Mouse (Mus musculus) erythroblast, embryonic 14.5 days (primary cell): ENCODE data around the gene Plagl2. TPM values are rescaled to one million over a fixed set of nuclear protein-coding genes. Genes with fewer than 3 reads are reported as not detected.

Experiments used
- H3K27me3 ChIP-seq: 2 replicates; pipeline ENCODE4 v1.6.1; 2012; ENCODE audit warnings: inconsistent platforms; ENCODE audit not compliant: control insufficient read depth
- H3K36me3 ChIP-seq: 2 replicates; pipeline ENCODE4 v1.6.1; 2012; ENCODE audit warnings: mild to moderate bottlenecking, inconsistent platforms; ENCODE audit not compliant: control insufficient read depth
- H3K4me1 ChIP-seq: 2 replicates; pipeline ENCODE4 v1.6.1; 2012; ENCODE audit warnings: inconsistent platforms; ENCODE audit not compliant: control insufficient read depth
- H3K4me3 ChIP-seq: replicated peaks from 2 replicates; pipeline ENCODE3; 2012; ENCODE audit warnings: moderate library complexity, mild to moderate bottlenecking, inconsistent platforms
- H3K9me3 ChIP-seq: 2 replicates; pipeline ENCODE4 v1.6.1; 2012; ENCODE audit warnings: low read length, inconsistent platforms, mixed read lengths; ENCODE audit not compliant: control insufficient read depth
- GATA1 ChIP-seq: IDR thresholded peaks from 2 replicates; pipeline ENCODE4 v1.6.1; 2012; ENCODE audit warnings: low read length, inconsistent platforms, mixed read lengths
- TAL1 ChIP-seq: IDR thresholded peaks from 3 replicates; pipeline ENCODE4 v1.6.1; 2012; ENCODE audit warnings: low read length, inconsistent platforms, mixed read lengths
- polyA plus RNA-seq: library from polyadenylated mRNA; stranded (reverse); fragments of >175 nt; gene quantifications from 2 replicates; pipeline ENCODE4 v1.2.3, GENCODE M21; 2012

The Plagl2 gene
- polyA plus RNA-seq, 1 experiment: 2.2 TPM

GRCm38 (mm10) chr2:153222130-153222529 lies 19.1 kb downstream of the Plagl2 start:
- Histone ChIP-seq H3K4me3 (peak overlapping the region; percentile 52), H3K9me3 (no peaks in the 10 kb centered on the region), H3K27me3 (no peaks in the 10 kb centered on the region), H3K36me3 (peaks cover 46% of the 10 kb centered on the region), H3K4me1 (peaks cover 88% of the 10 kb centered on the region)
- TF ChIP-seq TAL1: no peak
- TF ChIP-seq GATA1: no peak

- Histone ChIP-seq H3K27me3 (no peaks in the 10 kb centered on the region), H3K36me3 (peaks cover 41% of the 10 kb centered on the region), H3K4me3 (peak overlapping the region; percentile 52), H3K4me1 (peaks cover 83% of the 10 kb centered on the region), H3K9me3 (no peaks in the 10 kb centered on the region)
- TF ChIP-seq TAL1 (peak; percentile 65), GATA1 (peak; percentile 87)
Observed at GRCm38 (mm10) chr2:153221620-153222019, 19.6 kb downstream of the Plagl2 start.

GRCm38 (mm10) chr2:153218516-153218915 lies 22.7 kb downstream of the Plagl2 start:
- no peak overlapping the region for H3K4me3 ChIP-seq
- TF ChIP-seq TAL1 (no peak), GATA1 (no peak)
- no peaks in the 10 kb centered on the region for H3K9me3 ChIP-seq
- H3K27me3 ChIP-seq: no peaks in the 10 kb centered on the region
- peaks cover 72% of the 10 kb centered on the region for H3K4me1 ChIP-seq
- peaks cover 17% of the 10 kb centered on the region for H3K36me3 ChIP-seq

GRCm38 (mm10) chr2:153217826-153218340 lies 23.3 kb downstream of the Plagl2 start:
- Histone ChIP-seq H3K27me3 (no peaks in the 10 kb centered on the region), H3K4me1 (peaks cover 69% of the 10 kb centered on the region), H3K4me3 (no peak overlapping the region), H3K36me3 (peaks cover 14% of the 10 kb centered on the region), H3K9me3 (no peaks in the 10 kb centered on the region)
- TF ChIP-seq GATA1: no peak

GRCm38 (mm10) chr2:153215421-153215820 lies 25.8 kb downstream of the Plagl2 start:
- Histone ChIP-seq H3K9me3 (no peaks in the 10 kb centered on the region), H3K4me1 (peaks cover 44% of the 10 kb centered on the region), H3K36me3 (peaks cover 8% of the 10 kb centered on the region), H3K27me3 (no peaks in the 10 kb centered on the region), H3K4me3 (no peak overlapping the region)
- TF ChIP-seq GATA1 (no peak), TAL1 (no peak)

- Histone ChIP-seq H3K27me3 (no peaks in the 10 kb centered on the region), H3K9me3 (no peaks in the 10 kb centered on the region), H3K4me3 (no peak overlapping the region), H3K36me3 (peaks cover 9% of the 10 kb centered on the region), H3K4me1 (peaks cover 38% of the 10 kb centered on the region)
- TF ChIP-seq TAL1 (no peak), GATA1 (no peak)
Observed at GRCm38 (mm10) chr2:153214771-153215259, 26.4 kb downstream of the Plagl2 start.

- peaks cover 26% of the 10 kb centered on the region for H3K4me1 ChIP-seq
Observed at GRCm38 (mm10) chr2:153213351-153213750, 27.9 kb downstream of the Plagl2 start.

GRCm38 (mm10) chr2:153211451-153211850 lies 29.8 kb downstream of the Plagl2 start:
- Histone ChIP-seq H3K27me3 (no peaks in the 10 kb centered on the region), H3K9me3 (no peaks in the 10 kb centered on the region), H3K36me3 (peaks cover 34% of the 10 kb centered on the region), H3K4me1 (peaks cover 22% of the 10 kb centered on the region), H3K4me3 (no peak overlapping the region)
- no peak for TF ChIP-seq GATA1
- TF ChIP-seq TAL1: no peak

More at GRCm38 (mm10) chr2:153213351-153213750, 27.9 kb downstream of the Plagl2 start:
- H3K36me3 ChIP-seq: peaks cover 18% of the 10 kb centered on the region
- H3K4me3 ChIP-seq: no peak overlapping the region
- no peaks in the 10 kb centered on the region for H3K9me3 ChIP-seq
- TF ChIP-seq TAL1 (no peak), GATA1 (no peak)
- no peaks in the 10 kb centered on the region for H3K27me3 ChIP-seq

- Histone ChIP-seq H3K36me3 (peaks cover 56% of the 10 kb centered on the region), H3K4me1 (peaks cover 7% of the 10 kb centered on the region), H3K4me3 (no peak overlapping the region), H3K27me3 (no peaks in the 10 kb centered on the region), H3K9me3 (no peaks in the 10 kb centered on the region)
- TF ChIP-seq GATA1: no peak
- TF ChIP-seq TAL1: no peak
Observed at GRCm38 (mm10) chr2:153209286-153209685, 31.9 kb downstream of the Plagl2 start.

- Histone ChIP-seq H3K36me3 (peaks cover 66% of the 10 kb centered on the region), H3K9me3 (no peaks in the 10 kb centered on the region), H3K4me3 (no peak overlapping the region), H3K27me3 (no peaks in the 10 kb centered on the region), H3K4me1 (no peaks in the 10 kb centered on the region; the same call in 1 of the 2 replicates)
- TF ChIP-seq GATA1: no peak
- no peak for TF ChIP-seq TAL1
Observed at GRCm38 (mm10) chr2:153208149-153208548, 33.1 kb downstream of the Plagl2 start.
